Mouse (Mus musculus) embryo, embryonic 9.5 days (tissue): ENCODE results near the gene Ptger1.

Experiments used
- DNase-seq: peaks from one replicate; pipeline ENCODE4 v3.0.0-alpha.2; 2017; ENCODE audit errors: extremely low spot score

The Ptger1 gene

GRCm38 (mm10) chr8:83656043-83656442 is 10.4 kb upstream of the Ptger1 start:
- no peak for DNase-seq

- no peak for DNase-seq
Observed at GRCm38 (mm10) chr8:83656484-83657246, 9.8 kb upstream of the Ptger1 start.

- peak; percentile 27 for DNase-seq
Observed at GRCm38 (mm10) chr8:83660545-83660944, 5.9 kb upstream of the Ptger1 start.

- peak; percentile 36 for DNase-seq
Observed at GRCm38 (mm10) chr8:83660995-83661680, 5.3 kb upstream of the Ptger1 start.

- peak; percentile 83 for DNase-seq
Observed at GRCm38 (mm10) chr8:83662421-83662826, 4.1 kb upstream of the Ptger1 start.

- no peak for DNase-seq
Observed at GRCm38 (mm10) chr8:83664096-83664495, 2.4 kb upstream of the Ptger1 start.

- DNase-seq: peak; percentile 9
Observed at GRCm38 (mm10) chr8:83664931-83665625, 1.4 kb upstream of the Ptger1 start.

- DNase-seq: no peak
Observed at GRCm38 (mm10) chr8:83666866-83667234, 372 bp downstream of the Ptger1 start.

GRCm38 (mm10) chr8:83667526-83667925 is 1.0 kb downstream of the Ptger1 start:
- DNase-seq: no peak

- DNase-seq: peak; percentile 84
Observed at GRCm38 (mm10) chr8:83668010-83668916, 1.8 kb downstream of the Ptger1 start.

GRCm38 (mm10) chr8:83669013-83669412 is 2.5 kb downstream of the Ptger1 start:
- DNase-seq: no peak

- DNase-seq: no peak
Observed at GRCm38 (mm10) chr8:83672936-83673335, 6.5 kb downstream of the Ptger1 start.

GRCm38 (mm10) chr8:83674497-83674896 is 8.0 kb downstream of the Ptger1 start:
- DNase-seq: no peak

- DNase-seq: no peak
Observed at GRCm38 (mm10) chr8:83679866-83680265, 13.4 kb downstream of the Ptger1 start.

- no peak for DNase-seq
Observed at GRCm38 (mm10) chr8:83680603-83681002, 14.1 kb downstream of the Ptger1 start.

- DNase-seq: peak; percentile 62
Observed at GRCm38 (mm10) chr8:83681099-83681498, 14.6 kb downstream of the Ptger1 start.

- no peak for DNase-seq
Observed at GRCm38 (mm10) chr8:83684517-83684916, 18.0 kb downstream of the Ptger1 start.

GRCm38 (mm10) chr8:83689264-83689663 is 22.8 kb downstream of the Ptger1 start:
- no peak for DNase-seq

- no peak for DNase-seq
Observed at GRCm38 (mm10) chr8:83693609-83694236, 27.2 kb downstream of the Ptger1 start.

GRCm38 (mm10) chr8:83694369-83695160 is 28.1 kb downstream of the Ptger1 start:
- no peak for DNase-seq
